Mouse (Mus musculus) thymus, postnatal 36 days (tissue): ENCODE results near the gene Clmp.

ENCODE experiments used
- DNase-seq, 2 experiments: peaks; one replicate each; pipeline ENCODE4 v3.0.0; 2022; ENCODE audit warnings: mixed read lengths in 2 of 2

Gene Clmp

GRCm38 (mm10) chr9:40685801-40686420, at the start of gene Clmp:
Gene Clmp (plus strand): TSS chr9:40685962.
- no peak for DNase-seq

GRCm38 (mm10) chr9:40636054-40636453, 49.7 kb upstream of the Clmp start:
- peak; percentile 23 to 29 for DNase-seq

DNA sequence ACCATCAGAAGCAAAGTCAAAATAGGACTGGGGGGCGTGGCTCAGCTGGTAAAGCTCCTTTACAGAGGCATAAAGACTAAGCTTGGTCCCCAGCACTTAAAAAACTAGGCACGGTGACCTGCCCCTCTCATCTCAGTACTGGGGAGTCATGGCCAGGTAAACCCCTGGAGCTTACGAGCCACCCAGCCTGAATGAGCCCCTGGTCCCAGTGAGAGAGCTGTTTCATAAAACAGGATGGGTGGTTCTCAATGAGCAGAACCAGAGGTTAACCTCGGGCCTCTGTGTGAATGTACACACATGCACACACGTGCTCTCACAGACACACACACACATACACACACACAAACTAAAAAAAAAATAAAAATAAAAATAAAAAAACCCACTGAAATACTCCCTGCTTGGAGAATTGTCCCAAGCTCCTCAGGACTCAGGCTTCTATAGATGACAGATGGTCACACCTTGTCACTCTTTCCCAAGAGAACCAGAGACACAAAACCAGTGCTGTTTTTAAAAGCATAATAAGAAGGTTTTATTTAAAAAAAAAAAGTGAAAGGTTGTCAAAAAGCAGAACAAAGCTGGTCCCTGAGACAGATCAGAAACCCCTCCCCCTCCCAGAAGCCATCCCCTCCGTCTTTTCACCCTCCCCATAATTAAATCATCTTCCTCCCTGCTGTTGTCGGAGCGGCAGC, 47.9 kb upstream of the Clmp start:
- DNase-seq: no peak

DNA sequence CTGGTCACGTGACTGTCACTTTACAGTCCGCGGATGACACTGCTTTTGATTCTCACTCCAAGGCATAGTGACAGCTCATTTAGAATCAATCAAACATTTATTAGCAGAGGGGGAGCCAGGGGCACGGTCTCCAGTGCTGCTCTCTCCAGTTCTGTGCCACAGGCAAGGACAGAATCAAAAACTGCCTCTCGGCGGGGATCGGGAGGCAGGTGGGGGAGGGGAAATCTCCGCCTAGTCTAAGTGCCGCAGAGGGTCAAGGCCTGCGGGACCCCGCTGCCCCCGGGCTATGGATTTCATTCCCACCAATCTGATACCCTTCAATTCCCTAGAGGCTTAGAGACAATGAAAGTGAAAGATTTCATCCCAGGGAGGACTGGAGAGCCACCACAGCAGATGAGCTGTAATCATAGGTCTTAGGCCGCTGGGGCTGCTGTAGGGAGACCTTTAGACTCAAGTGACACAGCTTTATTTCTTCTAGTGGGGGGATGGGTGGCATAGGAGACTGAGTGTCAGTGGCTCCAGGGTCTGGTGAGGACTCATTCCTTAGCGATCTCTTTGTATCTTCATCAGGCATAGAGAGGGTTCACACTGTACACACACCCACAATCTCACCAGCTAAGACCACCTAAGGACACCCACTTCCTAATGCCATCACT, 47.2 kb upstream of the Clmp start:
- peak; percentile 17 to 23 for DNase-seq

DNA sequence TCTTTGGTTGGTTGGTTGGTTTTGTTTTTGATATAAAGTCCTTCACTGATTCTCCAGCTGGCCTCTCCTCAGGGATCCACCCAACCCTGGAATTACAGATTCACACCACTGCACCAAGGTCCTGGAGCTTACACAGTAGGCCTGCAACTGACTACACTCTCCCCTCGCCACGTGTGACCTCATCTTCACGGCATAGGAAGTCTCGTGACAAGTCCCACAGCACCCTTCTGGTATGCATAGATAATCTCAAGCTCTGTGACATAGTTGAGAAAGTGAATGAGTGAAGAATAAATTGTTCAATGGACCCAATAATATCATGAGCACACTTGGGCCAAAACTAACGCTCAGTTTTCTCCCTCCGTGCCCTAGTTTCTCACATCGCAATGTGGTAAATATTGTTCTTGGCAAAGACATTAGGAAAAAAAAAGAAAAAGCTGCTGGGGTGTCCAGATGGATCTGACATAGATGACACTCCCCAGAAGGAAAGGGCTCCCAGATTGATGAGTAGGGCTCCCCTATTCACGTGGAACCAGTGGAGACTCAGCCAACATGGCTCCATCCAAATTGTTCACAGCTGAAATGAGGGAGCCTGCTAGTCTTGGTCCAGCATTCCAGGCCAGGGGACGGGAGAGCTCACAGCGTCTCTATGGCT, 46.1 kb upstream of the Clmp start:
- DNase-seq: no peak

DNA sequence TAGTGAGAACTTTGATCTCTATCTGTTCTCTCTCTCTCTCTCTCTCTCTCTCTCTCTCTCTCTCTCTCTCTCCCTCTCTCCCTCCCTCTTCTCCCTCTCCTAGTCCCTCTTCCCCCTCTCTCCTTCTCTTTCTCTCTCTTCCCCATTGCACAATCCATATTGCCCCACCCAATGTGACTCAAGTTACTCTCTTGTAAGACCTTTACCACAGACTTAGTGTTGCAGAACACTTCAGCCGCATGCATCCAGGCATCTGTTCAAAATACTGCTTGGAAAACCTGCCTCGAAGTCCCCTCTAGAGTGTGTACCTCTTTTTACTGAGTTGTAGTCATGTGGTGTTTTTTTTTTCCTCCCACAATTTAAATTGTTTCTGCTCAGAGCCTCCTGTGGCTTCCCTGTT, 44.4 kb upstream of the Clmp start:
- no peak for DNase-seq

GRCm38 (mm10) chr9:40642470-40643220, 43.1 kb upstream of the Clmp start:
- DNase-seq: no peak

- DNase-seq: no peak
Observed at GRCm38 (mm10) chr9:40649444-40649843, 36.3 kb upstream of the Clmp start.

GRCm38 (mm10) chr9:40649983-40650382, 35.8 kb upstream of the Clmp start:
- DNase-seq: no peak

DNA sequence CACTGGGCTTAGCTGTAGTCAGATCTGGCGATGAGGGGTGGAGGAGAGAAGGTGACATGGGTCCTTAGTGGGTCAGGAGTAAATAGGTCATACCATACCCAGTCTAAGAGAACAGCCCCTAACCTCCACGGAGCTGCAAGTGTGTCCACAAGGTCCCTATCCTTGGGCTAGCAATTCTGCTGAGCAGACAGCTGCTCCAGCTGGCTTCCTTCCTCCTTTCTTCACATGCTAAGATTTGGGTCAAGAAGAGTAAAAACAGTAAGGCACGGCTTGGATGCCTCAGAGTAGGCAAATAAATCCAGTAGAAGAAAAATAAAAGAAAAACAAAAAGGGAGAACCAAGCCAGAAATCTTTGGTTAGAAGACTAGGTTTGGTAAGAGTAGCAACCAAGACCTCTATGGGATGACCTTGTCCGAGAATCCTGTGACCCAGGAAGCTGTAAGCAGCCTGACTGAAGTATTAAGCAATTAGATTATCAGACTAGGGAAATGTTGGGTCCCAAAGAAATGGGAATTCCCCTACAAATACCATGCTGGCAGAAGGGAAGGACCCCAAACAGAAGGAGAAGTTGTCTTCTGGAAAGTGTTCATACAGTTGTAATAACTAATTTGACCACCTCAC, 34.4 kb upstream of the Clmp start:
- no peak for DNase-seq

DNA sequence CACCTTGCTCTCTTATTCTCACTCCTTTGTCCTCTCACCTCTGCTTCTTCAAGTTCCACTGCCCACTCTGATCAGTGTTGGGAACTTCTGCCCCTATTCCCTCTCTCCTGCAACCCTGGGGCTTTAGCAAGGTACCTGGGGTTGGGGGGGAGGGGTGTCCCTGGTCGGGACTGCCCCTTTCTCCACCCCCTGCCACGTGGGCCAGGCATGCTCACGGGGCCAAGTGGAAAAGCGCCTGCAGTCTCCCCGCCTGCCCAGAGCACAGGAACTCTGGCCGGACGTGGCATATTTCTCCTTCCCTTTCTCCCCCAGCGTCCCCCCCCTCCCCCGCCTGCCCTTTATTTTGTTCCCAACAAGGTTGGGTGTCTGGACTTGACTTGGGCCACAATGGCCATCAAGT, 33.0 kb upstream of the Clmp start:
- DNase-seq: no peak

- DNase-seq: no peak
Observed at GRCm38 (mm10) chr9:40666190-40666803, 19.5 kb upstream of the Clmp start.

GRCm38 (mm10) chr9:40670313-40670712, 15.4 kb upstream of the Clmp start, which contains the start of gene Gm21915:
Gene Gm21915 (plus strand): TSS chr9:40670613.
- no peak for DNase-seq

- DNase-seq: no peak
Observed at GRCm38 (mm10) chr9:40671323-40671930, 14.3 kb upstream of the Clmp start.

DNA sequence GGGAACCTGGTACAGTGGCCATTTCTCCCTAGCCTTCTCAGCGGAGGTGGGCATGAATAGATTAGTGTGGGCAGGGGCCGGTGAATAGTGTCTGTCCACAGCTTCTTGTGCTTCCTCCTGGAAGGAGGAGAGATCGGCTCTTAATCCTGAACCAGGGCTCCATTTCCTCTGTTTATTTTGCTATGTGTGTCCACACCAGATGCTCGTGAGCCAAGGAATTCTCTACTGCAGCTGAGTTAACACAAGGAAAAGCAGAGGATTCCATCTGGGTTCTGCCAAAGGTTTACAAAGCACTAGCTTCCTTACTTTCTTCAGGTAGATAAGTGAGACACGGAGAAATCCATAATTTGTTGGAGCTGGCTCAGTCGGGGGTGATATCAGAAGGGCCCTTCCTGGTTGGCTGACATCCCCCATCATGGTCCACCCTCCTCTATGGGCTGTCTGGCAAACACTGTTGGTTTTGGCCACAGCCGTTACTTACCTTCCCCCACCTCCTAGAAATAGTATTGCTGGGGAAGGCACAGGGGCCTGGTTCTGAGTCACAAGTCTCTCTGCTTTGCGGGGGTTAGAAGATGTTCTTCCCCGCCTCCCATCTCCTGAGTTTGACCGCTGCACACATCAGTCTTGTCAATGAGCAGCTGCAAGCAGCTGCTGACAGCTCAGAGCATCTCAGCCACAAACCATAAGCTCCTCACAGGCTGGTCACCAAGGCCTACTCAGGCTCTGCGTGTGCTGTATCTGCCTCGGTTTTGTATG, 10.4 kb upstream of the Clmp start:
- DNase-seq: no peak

GRCm38 (mm10) chr9:40678653-40679052, 7.1 kb upstream of the Clmp start:
- DNase-seq: no peak

GRCm38 (mm10) chr9:40686421-40686899, 698 bp downstream of the Clmp start:
- DNase-seq: no peak

DNA sequence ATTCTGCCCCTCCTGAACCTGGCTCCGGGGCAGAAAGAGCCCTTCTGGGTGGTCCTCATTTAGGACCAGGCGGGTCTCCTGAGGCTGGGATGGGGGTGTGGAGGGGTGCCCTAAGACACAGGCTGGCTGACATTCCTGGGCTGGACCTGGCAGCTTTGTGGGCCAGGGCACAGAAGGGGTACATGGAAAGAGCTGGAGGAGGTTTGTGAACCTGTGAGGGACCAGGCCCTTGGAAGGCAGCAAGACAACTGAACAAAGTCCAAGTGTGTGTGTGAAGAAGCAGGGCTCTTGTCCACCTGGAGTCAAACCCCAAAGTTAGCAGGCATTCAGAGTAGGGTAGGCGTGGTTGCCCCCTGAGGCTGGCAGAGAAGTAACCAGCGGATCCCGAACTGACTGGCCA, 1.3 kb downstream of the Clmp start:
- no peak for DNase-seq

DNA sequence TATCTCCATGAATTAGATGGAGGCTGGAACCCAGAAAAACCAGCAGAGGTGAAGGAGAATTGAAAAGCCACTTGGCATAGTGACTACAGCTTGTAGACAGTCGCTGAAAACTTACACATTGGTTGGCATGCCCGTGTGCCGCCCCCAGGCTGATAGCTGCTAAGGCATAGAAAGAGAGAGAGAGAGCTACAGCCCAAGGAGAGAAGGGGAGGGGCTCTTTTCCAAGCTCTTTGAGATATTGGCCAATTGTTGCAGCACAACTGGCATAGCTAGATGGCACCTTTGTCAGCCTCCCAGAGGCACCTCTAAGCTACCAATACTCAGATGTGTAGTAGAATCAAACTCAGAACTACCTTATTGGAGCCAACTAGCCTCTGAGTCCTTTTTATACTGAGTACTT, 1.8 kb downstream of the Clmp start:
- no peak for DNase-seq

DNA sequence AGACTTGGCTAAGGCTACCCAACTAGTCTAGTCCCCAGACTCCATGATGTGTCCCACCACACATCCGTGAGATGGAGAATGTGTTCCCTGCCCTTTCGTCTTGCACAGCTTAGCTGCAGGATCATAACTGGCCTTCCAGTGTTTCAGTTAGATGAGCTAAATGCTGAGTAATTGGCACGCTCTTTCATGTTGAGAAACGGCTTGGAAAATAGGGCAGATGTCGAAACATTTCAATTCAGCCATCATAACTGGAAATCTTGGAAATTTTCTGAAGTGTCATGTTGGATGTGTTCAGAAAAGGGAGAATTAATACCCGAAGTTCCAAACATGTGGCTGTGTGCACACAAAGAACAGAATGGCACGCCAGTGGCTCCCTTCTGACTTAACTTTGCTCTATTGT, 4.7 kb downstream of the Clmp start:
- DNase-seq: no peak

GRCm38 (mm10) chr9:40693026-40693425, 7.3 kb downstream of the Clmp start:
- no peak for DNase-seq
